Mouse (Mus musculus) stomach, postnatal 0 days (tissue): ENCODE measurements around the gene Lrrc49.

ENCODE experiments used
- CTCF ChIP-seq: IDR thresholded peaks from 2 replicates; pipeline ENCODE4 v1.5.1; 2016; ENCODE audit warnings: antibody characterized with exemption, low read depth, mild to moderate bottlenecking, moderate library complexity
- EP300 ChIP-seq: optimal IDR thresholded peaks from 2 replicates; pipeline ENCODE3; 2016; ENCODE audit warnings: antibody characterized with exemption

DNA sequence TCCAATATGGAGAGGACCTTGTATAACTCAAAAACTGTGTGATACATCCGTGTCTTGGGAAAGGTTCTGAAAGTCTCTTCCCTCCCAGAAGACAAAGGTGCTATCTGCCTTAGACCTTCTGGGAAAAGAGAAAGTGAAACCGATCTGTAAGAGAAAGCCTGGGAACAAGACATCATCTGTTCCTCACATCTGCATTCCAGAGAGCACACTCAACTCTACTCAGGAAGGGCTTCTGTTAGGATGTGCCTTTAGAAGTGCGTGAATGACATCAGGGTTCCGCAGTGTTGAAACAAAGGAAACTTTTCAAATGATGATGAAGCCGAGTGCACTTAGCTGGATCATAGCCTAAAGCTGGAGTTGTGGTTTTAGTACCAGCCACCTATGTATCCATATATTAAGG, 23.1 kb downstream of the Lrrc49 start:
- TF ChIP-seq CTCF (no peak), EP300 (no peak)
